Mouse (Mus musculus) B cell, adult 2 months (primary cell): ENCODE data around the gene Tdrd12.

Experiments used
- DNase-seq, 2 experiments: peaks; one replicate each; pipeline ENCODE4 v3.0.0; 2022

The Tdrd12 gene

GRCm38 (mm10) chr7:35447996-35448846, 89.3 kb downstream of the Tdrd12 start, which contains the start of gene Slc7a9:
Gene Slc7a9 (plus strand): TSS chr7:35448796.
- DNase-seq = no peak

- no peak for DNase-seq
Observed at GRCm38 (mm10) chr7:35447501-35447900, 90.0 kb downstream of the Tdrd12 start.

GRCm38 (mm10) chr7:35435266-35435665, 102.3 kb downstream of the Tdrd12 start:
- no peak for DNase-seq

GRCm38 (mm10) chr7:35428146-35428545, 109.4 kb downstream of the Tdrd12 start:
- DNase-seq = no peak

GRCm38 (mm10) chr7:35423071-35423470, 114.5 kb downstream of the Tdrd12 start:
- DNase-seq = no peak
